Mouse (Mus musculus) megakaryocyte, embryonic 14.5 days (primary cell): ENCODE results near the gene Aldh2.

Experiments used
- FLI1 ChIP-seq: IDR thresholded peaks from 2 replicates; pipeline ENCODE4 v1.6.1; 2012; ENCODE audit warnings: low read length, inconsistent platforms, mixed read lengths
- GATA1 ChIP-seq: IDR thresholded peaks from 3 replicates; pipeline ENCODE4 v1.6.1; 2012; ENCODE audit warnings: mixed read lengths, low read length, inconsistent platforms, borderline replicate concordance

- no peak for TF ChIP-seq GATA1
- TF ChIP-seq FLI1, result no peak
Observed at GRCm38 (mm10) chr5:121525774-121526450, 67.7 kb downstream of the Aldh2 start.
